Mouse (Mus musculus): ENCODE measurements at regions not wholly inside any gene's neighbourhood (a gene's known extent, or its start where the extent isn't known, plus 50 kb on each side); places are given as distances from the start of the nearest gene placed in this dataset.
"Not testable (repeated sequence)": the region's sequence is repeated elsewhere in the genome, so short reads cannot be mapped to it uniquely, and the experiment has no call there.

GRCm38 (mm10) chr5:81878563-81878962 is 858.6 kb downstream of the Adgrl3 start:
- DNase-seq: no peak

GRCm38 (mm10) chr5:81893358-81893757 is 873.4 kb downstream of the Adgrl3 start:
- DNase-seq: no peak

GRCm38 (mm10) chr5:81909368-81909767 is 889.4 kb downstream of the Adgrl3 start:
- no peak for DNase-seq

GRCm38 (mm10) chr5:81909964-81910363 is 890.0 kb downstream of the Adgrl3 start:
- peak; percentile 4 for DNase-seq

- DNase-seq: no peak
Observed at GRCm38 (mm10) chr5:81916667-81917066, 896.7 kb downstream of the Adgrl3 start.

- no peak for DNase-seq
Observed at GRCm38 (mm10) chr5:81940798-81941197, 920.9 kb downstream of the Adgrl3 start.

GRCm38 (mm10) chr5:81969685-81970524 is 950.0 kb downstream of the Adgrl3 start:
- DNase-seq: no peak

- DNase-seq: no peak
Observed at GRCm38 (mm10) chr5:81970525-81971011, 950.6 kb downstream of the Adgrl3 start.

- DNase-seq: no peak
Observed at GRCm38 (mm10) chr5:81976515-81976914, 956.6 kb downstream of the Adgrl3 start.

- DNase-seq: no peak
Observed at GRCm38 (mm10) chr5:81983351-81983750, 963.4 kb downstream of the Adgrl3 start.

- DNase-seq: no peak
Observed at GRCm38 (mm10) chr5:81988069-81988468, 968.1 kb downstream of the Adgrl3 start.

- no peak for DNase-seq
Observed at GRCm38 (mm10) chr5:82007955-82008354, 988.0 kb downstream of the Adgrl3 start.

- no peak for DNase-seq
Observed at GRCm38 (mm10) chr5:82024126-82024525, 1004.2 kb downstream of the Adgrl3 start.

- DNase-seq: no peak
Observed at GRCm38 (mm10) chr5:82034776-82035175, 1014.8 kb downstream of the Adgrl3 start.

GRCm38 (mm10) chr5:82046106-82046505 is 1026.2 kb downstream of the Adgrl3 start:
- DNase-seq: no peak

GRCm38 (mm10) chr5:82059108-82059838 is 1039.3 kb downstream of the Adgrl3 start:
- DNase-seq: no peak

GRCm38 (mm10) chr5:82060679-82061078 is 1040.7 kb downstream of the Adgrl3 start:
- peak; percentile 23 for DNase-seq

- not testable (repeated sequence) for DNase-seq
Observed at GRCm38 (mm10) chr5:82069221-82069620, 1049.3 kb downstream of the Adgrl3 start.

GRCm38 (mm10) chr5:82089401-82089800 is 1069.5 kb downstream of the Adgrl3 start:
- DNase-seq: no peak

GRCm38 (mm10) chr5:82103056-82103807 is 1083.3 kb downstream of the Adgrl3 start:
- DNase-seq: no peak

GRCm38 (mm10) chr5:82103857-82104256 is 1083.9 kb downstream of the Adgrl3 start:
- no peak for DNase-seq

- DNase-seq: no peak
Observed at GRCm38 (mm10) chr5:82125921-82126459, 1106.1 kb downstream of the Adgrl3 start.

GRCm38 (mm10) chr5:82142063-82142462 is 1122.1 kb downstream of the Adgrl3 start:
- DNase-seq: peak; percentile 5

All from kidney, postnatal 10 days (tissue).